Mouse (Mus musculus): Measurements from ENCODE around the gene Lao1. TPM values are rescaled to one million over a fixed set of nuclear protein-coding genes. Genes with fewer than 3 reads are reported as not detected.

Gene Lao1
- polyA plus RNA-seq, 1 experiment from 2014 or later: not detected

- H3K36me3 ChIP-seq (ENCODE audit: control insufficient read depth, insufficient read depth, low read length): no peaks in the 10 kb centered on the region
- 19% methylated on average over 6 of the region's 6 CpGs for WGBS
- DNase-seq (ENCODE audit: low spot score, missing footprints) (peak; percentile 75), ATAC-seq (ENCODE audit: low FRiP score) (no peak)
- no peaks in the 10 kb centered on the region for H3K27me3 ChIP-seq (ENCODE audit: control insufficient read depth, insufficient read depth, low read length)
- H3K4me1 ChIP-seq (ENCODE audit: control insufficient read depth, insufficient read depth, low read length): peaks cover 2% of the 10 kb centered on the region; the same call in 1 of the 2 replicates
- H3K27ac ChIP-seq (ENCODE audit: low read depth, low read length): no peak overlapping the region
- H3K9ac ChIP-seq (ENCODE audit: low read length): no peak overlapping the region; the same call in 1 of the 2 replicates
- H3K9me3 ChIP-seq (ENCODE audit: control insufficient read depth, low read length): no peaks in the 10 kb centered on the region
- H3K4me3 ChIP-seq (ENCODE audit: low read depth, low read length): no peak overlapping the region
- no peak overlapping the region for H3K4me2 ChIP-seq
These were observed 47.1 kb downstream of the Lao1 start for GRCm38 (mm10) chr4:119008476-119008875.

GRCm38 (mm10) chr4:119009814-119010213 lies 48.4 kb downstream of the Lao1 start:
- no peak overlapping the region for H3K27ac ChIP-seq (ENCODE audit: low read depth, low read length)
- H3K36me3 ChIP-seq (ENCODE audit: control insufficient read depth, insufficient read depth, low read length): no peaks in the 10 kb centered on the region
- no peak overlapping the region for H3K4me2 ChIP-seq
- H3K4me3 ChIP-seq (ENCODE audit: low read depth, low read length): no peak overlapping the region
- H3K4me1 ChIP-seq (ENCODE audit: control insufficient read depth, insufficient read depth, low read length): peaks cover 2% of the 10 kb centered on the region; the same call in 1 of the 2 replicates
- ATAC-seq (ENCODE audit: low FRiP score): no peak
- WGBS: 76% methylated on average over 8 of the region's 8 CpGs
- DNase-seq (ENCODE audit: low spot score, missing footprints): no peak
- H3K9ac ChIP-seq (ENCODE audit: low read length): no peak overlapping the region
- H3K27me3 ChIP-seq (ENCODE audit: control insufficient read depth, insufficient read depth, low read length): no peaks in the 10 kb centered on the region
- H3K9me3 ChIP-seq (ENCODE audit: control insufficient read depth, low read length): no peaks in the 10 kb centered on the region

- peak; percentile 89 for DNase-seq (ENCODE audit: low spot score, missing footprints)
- H3K27me3 ChIP-seq (ENCODE audit: control insufficient read depth, insufficient read depth, low read length): no peaks in the 10 kb centered on the region
- H3K27ac ChIP-seq (ENCODE audit: low read depth, low read length): no peak overlapping the region
- H3K36me3 ChIP-seq (ENCODE audit: control insufficient read depth, insufficient read depth, low read length): no peaks in the 10 kb centered on the region
- WGBS: 35% methylated on average over 10 of the region's 10 CpGs
- H3K9me3 ChIP-seq (ENCODE audit: control insufficient read depth, low read length): no peaks in the 10 kb centered on the region
- H3K9ac ChIP-seq (ENCODE audit: low read length): no peak overlapping the region
- H3K4me2 ChIP-seq: no peak overlapping the region
- peaks cover 2% of the 10 kb centered on the region; the same call in 1 of the 2 replicates for H3K4me1 ChIP-seq (ENCODE audit: control insufficient read depth, insufficient read depth, low read length)
- no peak for ATAC-seq (ENCODE audit: low FRiP score)
- no peak overlapping the region for H3K4me3 ChIP-seq (ENCODE audit: low read depth, low read length)
These were observed 49.8 kb downstream of the Lao1 start for GRCm38 (mm10) chr4:119011050-119011680.

GRCm38 (mm10) chr4:119013031-119013430 lies 51.7 kb downstream of the Lao1 start:
- DNase-seq (ENCODE audit: low spot score, missing footprints): no peak
- H3K4me1 ChIP-seq (ENCODE audit: control insufficient read depth, insufficient read depth, low read length): peaks cover 2% of the 10 kb centered on the region; the same call in 1 of the 2 replicates
- WGBS: 86% methylated on average over 5 of the region's 5 CpGs
- ATAC-seq (ENCODE audit: low FRiP score): no peak
- no peaks in the 10 kb centered on the region for H3K36me3 ChIP-seq (ENCODE audit: control insufficient read depth, insufficient read depth, low read length)
- no peaks in the 10 kb centered on the region for H3K27me3 ChIP-seq (ENCODE audit: control insufficient read depth, insufficient read depth, low read length)
- no peak overlapping the region for H3K27ac ChIP-seq (ENCODE audit: low read depth, low read length)
- H3K9ac ChIP-seq (ENCODE audit: low read length): no peak overlapping the region
- no peaks in the 10 kb centered on the region for H3K9me3 ChIP-seq (ENCODE audit: control insufficient read depth, low read length)
- no peak overlapping the region for H3K4me3 ChIP-seq (ENCODE audit: low read depth, low read length)
- H3K4me2 ChIP-seq: no peak overlapping the region

- Histone ChIP-seq H3K9me3 (ENCODE audit: control insufficient read depth, low read length) (no peaks in the 10 kb centered on the region), H3K4me3 (ENCODE audit: low read depth, low read length) (no peak overlapping the region), H3K27ac (ENCODE audit: low read depth, low read length) (no peak overlapping the region), H3K4me2 (no peak overlapping the region), H3K4me1 (ENCODE audit: control insufficient read depth, insufficient read depth, low read length) (peaks cover 10% of the 10 kb centered on the region), H3K27me3 (ENCODE audit: control insufficient read depth, insufficient read depth, low read length) (no peaks in the 10 kb centered on the region), H3K9ac (ENCODE audit: low read length) (no peak overlapping the region), H3K36me3 (ENCODE audit: control insufficient read depth, insufficient read depth, low read length) (no peaks in the 10 kb centered on the region)
- no peak for ATAC-seq (ENCODE audit: low FRiP score)
- DNase-seq (ENCODE audit: low spot score, missing footprints): no peak
These were observed 53.6 kb downstream of the Lao1 start for GRCm38 (mm10) chr4:119014997-119015396.

GRCm38 (mm10) chr4:119015557-119015956 lies 54.2 kb downstream of the Lao1 start:
- Histone ChIP-seq H3K36me3 (ENCODE audit: control insufficient read depth, insufficient read depth, low read length) (no peaks in the 10 kb centered on the region), H3K4me1 (ENCODE audit: control insufficient read depth, insufficient read depth, low read length) (peaks cover 10% of the 10 kb centered on the region), H3K4me2 (no peak overlapping the region), H3K27me3 (ENCODE audit: control insufficient read depth, insufficient read depth, low read length) (no peaks in the 10 kb centered on the region), H3K9me3 (ENCODE audit: control insufficient read depth, low read length) (no peaks in the 10 kb centered on the region), H3K4me3 (ENCODE audit: low read depth, low read length) (no peak overlapping the region), H3K27ac (ENCODE audit: low read depth, low read length) (no peak overlapping the region), H3K9ac (ENCODE audit: low read length) (no peak overlapping the region)
- WGBS: 65% methylated on average over 6 of the region's 6 CpGs
- no peak for DNase-seq (ENCODE audit: low spot score, missing footprints)
- ATAC-seq (ENCODE audit: low FRiP score): no peak

GRCm38 (mm10) chr4:119017078-119017477 lies 55.7 kb downstream of the Lao1 start:
- ATAC-seq (ENCODE audit: low FRiP score) (no peak), DNase-seq (ENCODE audit: low spot score, missing footprints) (no peak)
- Histone ChIP-seq H3K27me3 (ENCODE audit: control insufficient read depth, insufficient read depth, low read length) (no peaks in the 10 kb centered on the region), H3K36me3 (ENCODE audit: control insufficient read depth, insufficient read depth, low read length) (no peaks in the 10 kb centered on the region), H3K9ac (ENCODE audit: low read length) (no peak overlapping the region), H3K4me1 (ENCODE audit: control insufficient read depth, insufficient read depth, low read length) (peaks cover 8% of the 10 kb centered on the region), H3K9me3 (ENCODE audit: control insufficient read depth, low read length) (no peaks in the 10 kb centered on the region), H3K4me3 (ENCODE audit: low read depth, low read length) (no peak overlapping the region), H3K4me2 (no peak overlapping the region), H3K27ac (ENCODE audit: low read depth, low read length) (no peak overlapping the region)
- 91% methylated on average over 5 of the region's 5 CpGs for WGBS

Other genes with a start within 250 kb of the Lao1 start
- gene Olfr1340, start 241.4 kb upstream of the Lao1 start, polyA plus RNA-seq (2014; fragmentation: Nextera tagmentation; extraction: Ambion mirVana): not detected in 2 replicates
- gene Olfr1339, start 229.4 kb upstream of the Lao1 start, polyA plus RNA-seq (2014; fragmentation: Nextera tagmentation; extraction: Ambion mirVana): not detected in 2 replicates
- not detected in 2 replicates for gene Olfr1338, start 202.8 kb upstream of the Lao1 start, polyA plus RNA-seq (2014; fragmentation: Nextera tagmentation; extraction: Ambion mirVana)
- not detected in 2 replicates for gene Olfr1337, start 179.0 kb upstream of the Lao1 start, polyA plus RNA-seq (2014; fragmentation: Nextera tagmentation; extraction: Ambion mirVana)
- gene Olfr1335, start 151.6 kb upstream of the Lao1 start, polyA plus RNA-seq (2014; fragmentation: Nextera tagmentation; extraction: Ambion mirVana): not detected in 2 replicates
- not detected in 2 replicates for gene Olfr1333, start 125.3 kb upstream of the Lao1 start, polyA plus RNA-seq (2014; fragmentation: Nextera tagmentation; extraction: Ambion mirVana)
- gene Olfr1331, start 96.9 kb upstream of the Lao1 start, polyA plus RNA-seq (2014; fragmentation: Nextera tagmentation; extraction: Ambion mirVana): not detected in 2 replicates
- not detected in 2 replicates for gene Olfr1330, start 73.0 kb upstream of the Lao1 start, polyA plus RNA-seq (2014; fragmentation: Nextera tagmentation; extraction: Ambion mirVana)
- gene Olfr1329, start 44.1 kb upstream of the Lao1 start, polyA plus RNA-seq (2014; fragmentation: Nextera tagmentation; extraction: Ambion mirVana): not detected in 2 replicates
- gene Olfr1328, start 23.0 kb upstream of the Lao1 start, polyA plus RNA-seq (2014; fragmentation: Nextera tagmentation; extraction: Ambion mirVana): not detected in 2 replicates
- gene Slc2a1, start 147.1 kb downstream of the Lao1 start, polyA plus RNA-seq (2014; fragmentation: Nextera tagmentation; extraction: Ambion mirVana): 152 and 158 TPM in 2 replicates
- 7.7 and 9.0 TPM in 2 replicates for gene Zfp691, start 212.6 kb downstream of the Lao1 start, polyA plus RNA-seq (2014; fragmentation: Nextera tagmentation; extraction: Ambion mirVana)
- gene Ermap, start 228.4 kb downstream of the Lao1 start, polyA plus RNA-seq (2014; fragmentation: Nextera tagmentation; extraction: Ambion mirVana): 7.7 and 9.3 TPM in 2 replicates
- 173 and 179 TPM in 2 replicates for gene Svbp, start 233.7 kb downstream of the Lao1 start, polyA plus RNA-seq (2014; fragmentation: Nextera tagmentation; extraction: Ambion mirVana)

All from midbrain, embryonic 11.5 days (tissue).